20 mouse cellular contexts compared by ENCODE assay signal in genomic region chr11:68344221-68344620, GRCm38 (mm10). TPM values are rescaled to one million over a fixed set of nuclear protein-coding genes. Genes with fewer than 3 reads are reported as not detected.
DNase-seq lines count a peak whose midpoint lies in the region; ATAC-seq and TF ChIP-seq lines count a peak whose summit lies in the region.
"Had no signal": no experiment of that assay in that cellular context is flagged by ENCODE, and none has a peak within 500 bp of the region (broad histone marks: within the 10 kb centered on the region; RNA-seq: fewer than 3 reads in every experiment).

No protein-coding gene starts in this region.

- intact Hi-C loops in heart, adult 2 months (cut with DNase I): loop anchor here (2.0 to 5.0 kb wide), 2 partner anchors 43 to 57 kb away; no protein-coding TSS in a partner anchor
- intact Hi-C loops in heart, postnatal 25 days (cut with DNase I): loop anchor here (5.0 kb wide), 1 partner anchor 43 kb away; no protein-coding TSS in a partner anchor
- intact Hi-C loops in heart, postnatal 14 days (cut with DNase I): no loop called here

- no peaks in the 10 kb centered on the region for H3K27me3 ChIP-seq in heart, adult 2 months (ENCODE audit: control insufficient read depth, insufficient read depth, low read length)
- H3K27me3 ChIP-seq in kidney, embryonic 14.5 days (ENCODE audit: control insufficient read depth, insufficient read depth, low read length): no peaks in the 10 kb centered on the region
- H3K27me3 ChIP-seq: embryonic facial prominence, embryonic 15.5 days; heart, embryonic 15.5 days; lung, embryonic 15.5 days; neural tube, embryonic 15.5 days had no signal

- no peaks in the 10 kb centered on the region for H3K79me2 ChIP-seq in heart, adult 2 months (replicated peaks; ENCODE audit: control insufficient read depth, insufficient read depth, low read length)

- ATAC-seq in kidney, embryonic 14.5 days (ENCODE audit: low FRiP score, low TSS enrichment): no peak
- ATAC-seq: hindbrain, postnatal 0 days had no signal

- no peak for TF ChIP-seq EP300 in heart, adult 2 months (IDR thresholded peaks at IDR 0.05; ENCODE audit: insufficient read depth, low read depth, low read length)

- no peak for TF ChIP-seq CTCF in heart, adult 2 months (IDR thresholded peaks at IDR 0.05)

- H3K36me3 ChIP-seq in heart, adult 2 months (ENCODE audit: control insufficient read depth, insufficient read depth, low read length): no peaks in the 10 kb centered on the region; the same call in 1 of the 2 replicates
- H3K36me3 ChIP-seq in kidney, embryonic 14.5 days (ENCODE audit: control insufficient read depth, insufficient read depth, low read length): no peaks in the 10 kb centered on the region
- H3K36me3 ChIP-seq: embryonic facial prominence, embryonic 15.5 days; G1E; heart, embryonic 15.5 days; limb, embryonic 13.5 days; lung, embryonic 15.5 days; neural tube, embryonic 15.5 days had no signal

- DNase-seq in heart, adult 2 months: peak; percentile 48 to 57
- DNase-seq in heart, postnatal 25 days (ENCODE audit: low spot score): no peak
- DNase-seq in kidney, postnatal 14 days: peak; percentile 46
- DNase-seq in heart, postnatal 14 days: peak; percentile 17 to 32
- DNase-seq in lung, postnatal 25 days (ENCODE audit: low spot score): peak; percentile 75
- DNase-seq in cerebellum, adult 8-10 months: no peak
- DNase-seq in urinary bladder, adult 2 months (ENCODE audit: low spot score): no peak
- DNase-seq: cerebellum, adult 9-10 months; retina, postnatal 1 day had no signal

- H3K4me2 ChIP-seq in kidney, embryonic 14.5 days (replicated peaks; ENCODE audit: low read depth, low read length): no peak overlapping the region
- H3K4me2 ChIP-seq: embryonic facial prominence, embryonic 15.5 days; heart, embryonic 15.5 days; limb, embryonic 13.5 days; lung, embryonic 15.5 days; midbrain, embryonic 11.5 days; neural tube, embryonic 15.5 days had no signal

- no peaks in the 10 kb centered on the region for H3K9me3 ChIP-seq in kidney, embryonic 14.5 days (ENCODE audit: control insufficient read depth, low read length)
- H3K9me3 ChIP-seq: embryonic facial prominence, embryonic 15.5 days; G1E; heart, embryonic 15.5 days; limb, embryonic 13.5 days; lung, embryonic 15.5 days; neural tube, embryonic 15.5 days had no signal

- H3K4me3 ChIP-seq in heart, adult 2 months: no peak overlapping the region; the same call in 1 of the 2 replicates
- H3K4me3 ChIP-seq in kidney, embryonic 14.5 days (ENCODE audit: low read length): no peak overlapping the region
- H3K4me3 ChIP-seq: embryonic facial prominence, embryonic 15.5 days; heart, embryonic 15.5 days; layer of hippocampus, adult 2 months; left cerebral cortex, adult 2 months; limb, embryonic 13.5 days; lung, embryonic 15.5 days; neural tube, embryonic 15.5 days had no signal

- no peak for TF ChIP-seq POLR2A in heart, adult 2 months (IDR thresholded peaks at IDR 0.05; ENCODE audit: insufficient read depth, low read depth, low read length)

- H3K4me1 ChIP-seq in heart, adult 2 months (ENCODE audit: control insufficient read depth, insufficient read depth, low read length): peaks cover 22% of the 10 kb centered on the region
- H3K4me1 ChIP-seq in kidney, embryonic 14.5 days (ENCODE audit: control insufficient read depth, insufficient read depth, low read length): no peaks in the 10 kb centered on the region

- WGBS in heart, adult 2 months: 8% methylated on average over 9 of the region's 9 CpGs
- WGBS in kidney, embryonic 14.5 days: 60% methylated on average over 9 of the region's 9 CpGs

- peak overlapping the region; percentile 79 for H3K27ac ChIP-seq in heart, adult 2 months
- H3K27ac ChIP-seq in kidney, embryonic 14.5 days (ENCODE audit: low read depth, low read length): no peak overlapping the region
- H3K27ac ChIP-seq: embryonic facial prominence, embryonic 15.5 days; heart, embryonic 15.5 days; hindbrain, postnatal 0 days; layer of hippocampus, adult 2 months; left cerebral cortex, adult 2 months; limb, embryonic 13.5 days; neural tube, embryonic 15.5 days had no signal

- no peak overlapping the region for H3K9ac ChIP-seq in heart, adult 2 months (ENCODE audit: low read depth, low read length)
- H3K9ac ChIP-seq in kidney, embryonic 14.5 days (ENCODE audit: low read depth, low read length): no peak overlapping the region
- H3K9ac ChIP-seq: embryonic facial prominence, embryonic 15.5 days; heart, embryonic 15.5 days; limb, embryonic 13.5 days; lung, embryonic 15.5 days; neural tube, embryonic 15.5 days had no signal

RNA-seq across cellular contexts. Expression of gene Ntn1, which starts 56.4 kb away (rescaled TPM):
- 10 to 100 TPM; 55.1 to 70.5 TPM for total RNA-seq in heart, adult 2 months (2021)
- 32.4 and 35.4 TPM in 2 replicates for polyA plus RNA-seq in heart, adult 2 months (2012; rRNA removed)
- total RNA-seq in heart, postnatal 25 days (2021): 10 to 100 TPM; 53.0 to 54.8 TPM
- 8.5 and 10.2 TPM in 2 replicates for polyA plus RNA-seq in kidney, embryonic 14.5 days (2014; fragmentation: Nextera tagmentation; extraction: Ambion mirVana)
- 10 to 100 TPM; 52.7 to 55.5 TPM for total RNA-seq in heart, postnatal 14 days (2021)
- 17.7 and 25.2 TPM in 2 replicates for polyA plus RNA-seq in urinary bladder, adult 2 months (2012; rRNA removed)
- polyA plus RNA-seq: G1E had no signal

Comparison
In these comparisons a context has a peak if more than half of its experiments do, and no peak if none do; other contexts are left out.
1. DNase-seq: peak in heart, adult 2 months (2 of 2), kidney, postnatal 14 days (single experiment), heart, postnatal 14 days (2 of 2) and lung, postnatal 25 days (single experiment); none in heart, postnatal 25 days (single experiment), cerebellum, adult 8-10 months (single experiment) and urinary bladder, adult 2 months (single experiment).